In the genomic region with DNA sequence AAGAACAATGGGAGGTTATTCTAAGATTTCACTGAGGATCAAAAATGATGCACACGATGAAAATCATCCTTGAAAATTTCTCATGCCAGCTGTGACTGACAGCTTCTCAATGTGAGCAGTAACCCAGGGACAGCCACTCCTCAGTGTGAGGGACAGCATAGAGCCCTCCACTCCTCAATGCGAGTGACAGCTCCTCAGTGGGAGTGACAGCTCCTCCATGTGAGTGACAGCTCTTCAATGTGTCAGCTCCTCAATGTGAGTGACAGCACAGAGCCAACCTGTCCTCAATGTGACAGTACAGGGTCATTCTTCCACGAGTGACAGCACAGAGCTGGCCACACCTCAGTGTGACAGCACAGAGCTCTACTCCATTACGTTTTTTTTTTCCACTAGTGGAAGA, we compare ENCODE assay signal across 14 mouse cellular contexts.
"Had no signal": no experiment of that assay in that cellular context is flagged by ENCODE, and none has a peak within 500 bp of the region (broad histone marks: within the 10 kb centered on the region; RNA-seq: fewer than 3 reads in every experiment).

No protein-coding gene starts in this region.

- H3K9ac ChIP-seq: neural tube, embryonic 15.5 days; stomach, embryonic 15.5 days had no signal

- H3K4me3 ChIP-seq: neural tube, embryonic 15.5 days; stomach, embryonic 15.5 days had no signal

- H3K9me3 ChIP-seq: neural tube, embryonic 15.5 days; stomach, embryonic 15.5 days had no signal

- DNase-seq: retina, postnatal 1 day; right cerebral cortex, adult 18-20 months; right cerebral cortex, postnatal 14 days; right cerebral cortex, postnatal 4 days; spleen, adult 18-20 months; thymus, adult 18-20 months; thymus, adult 2 months; thymus, postnatal 14 days; thymus, postnatal 25 days; thymus, postnatal 36 days; thymus, postnatal 4 days had no signal

- H3K27me3 ChIP-seq: neural tube, embryonic 15.5 days; stomach, embryonic 15.5 days had no signal

- H3K36me3 ChIP-seq: neural tube, embryonic 15.5 days; stomach, embryonic 15.5 days had no signal

- H3K4me1 ChIP-seq: neural tube, embryonic 15.5 days; stomach, embryonic 15.5 days had no signal

- H3K27ac ChIP-seq: neural tube, embryonic 15.5 days; stomach, embryonic 15.5 days; stomach, postnatal 0 days had no signal

- H3K4me2 ChIP-seq: neural tube, embryonic 15.5 days; stomach, embryonic 15.5 days had no signal
